Mouse (Mus musculus) left cerebral cortex, postnatal 4 days (tissue): ENCODE data around the gene Hus1b. TPM values are rescaled to one million over a fixed set of nuclear protein-coding genes. Genes with fewer than 3 reads are reported as not detected.

Experiments used
- DNase-seq: peaks from one replicate; pipeline ENCODE4 v3.0.0-alpha.2; 2022
- intact Hi-C: fragments of 180-260 bp; cut with DNase I; formaldehyde crosslinking; loops from one replicate; pipeline ENCODE4 v1.15.1; 2025
- total RNA-seq, 2 experiments: library from RNA; stranded (reverse); gene quantifications; 2 replicates each; pipeline ENCODE4 v1.2.3; 2021

The Hus1b gene
- 1 to 10 TPM; 1.0 to 1.2 TPM for total RNA-seq

GRCm38 (mm10) chr13:30947540-30947939 lies at the start of gene Hus1b:
TSS of gene Hus1b (minus strand) at chr13:30947759.
- intact Hi-C loops = no loop called here
- no peak for DNase-seq

GRCm38 (mm10) chr13:30994249-30994858 lies 46.8 kb upstream of the Hus1b start:
- DNase-seq = no peak
- intact Hi-C loops = no loop called here

GRCm38 (mm10) chr13:30993819-30994218 lies 46.3 kb upstream of the Hus1b start:
- peak; percentile 32 for DNase-seq
- intact Hi-C loops = no loop called here

- intact Hi-C loops = no loop called here
- DNase-seq = no peak
Observed at GRCm38 (mm10) chr13:30990233-30990632, 42.7 kb upstream of the Hus1b start.

GRCm38 (mm10) chr13:30989710-30990109 lies 42.2 kb upstream of the Hus1b start:
- intact Hi-C loops = loop anchor here (5.0 to 10.0 kb wide), 2 partner anchors 633 to 1685 kb away; no protein-coding TSS in a partner anchor
- DNase-seq = no peak

- intact Hi-C loops = loop anchor here (5.0 to 10.0 kb wide), 2 partner anchors 635 to 1687 kb away; no protein-coding TSS in a partner anchor
- DNase-seq = no peak
Observed at GRCm38 (mm10) chr13:30987686-30988085, 40.1 kb upstream of the Hus1b start.

- DNase-seq = peak; percentile 31
- intact Hi-C loops = loop anchor here (5.0 to 10.0 kb wide), 2 partner anchors 635 to 1688 kb away; no protein-coding TSS in a partner anchor
Observed at GRCm38 (mm10) chr13:30986934-30987455, 39.4 kb upstream of the Hus1b start.

- intact Hi-C loops = loop anchor here (5.0 to 10.0 kb wide), 2 partner anchors 636 to 1689 kb away; no protein-coding TSS in a partner anchor
- DNase-seq = peak; percentile 65
Observed at GRCm38 (mm10) chr13:30985598-30986466, 38.3 kb upstream of the Hus1b start.

- intact Hi-C loops = loop anchor here (5.0 to 10.0 kb wide), 2 partner anchors 637 to 1690 kb away; no protein-coding TSS in a partner anchor
- DNase-seq = no peak
Observed at GRCm38 (mm10) chr13:30985275-30985597, 37.7 kb upstream of the Hus1b start.

- intact Hi-C loops = loop anchor here (10.0 kb wide), 1 partner anchor 1693 kb away; no protein-coding TSS in a partner anchor
- peak; percentile 30 for DNase-seq
Observed at GRCm38 (mm10) chr13:30981666-30982065, 34.1 kb upstream of the Hus1b start.

- peak; percentile 67 for DNase-seq
Observed at GRCm38 (mm10) chr13:30978224-30978623, 30.7 kb upstream of the Hus1b start.

GRCm38 (mm10) chr13:30976536-30977084 lies 29.1 kb upstream of the Hus1b start:
- DNase-seq = no peak
- intact Hi-C loops = no loop called here

More at GRCm38 (mm10) chr13:30978224-30978623, 30.7 kb upstream of the Hus1b start:
- intact Hi-C loops = no loop called here

- DNase-seq = no peak
- intact Hi-C loops = no loop called here
Observed at GRCm38 (mm10) chr13:30974247-30974630, 26.7 kb upstream of the Hus1b start.

GRCm38 (mm10) chr13:30973501-30974246 lies 26.1 kb upstream of the Hus1b start, which contains the start of the genes Exoc2 and Gm5447:
TSS of gene Exoc2 (minus strand) at chr13:30974093.
TSS of gene Gm5447 (plus strand) at chr13:30974204.
- intact Hi-C loops = no loop called here
- peak; percentile 79 for DNase-seq

- intact Hi-C loops = no loop called here
- no peak for DNase-seq
Observed at GRCm38 (mm10) chr13:30972102-30972501, 24.5 kb upstream of the Hus1b start.

- intact Hi-C loops = no loop called here
Observed at GRCm38 (mm10) chr13:30971047-30971446, 23.5 kb upstream of the Hus1b start.

GRCm38 (mm10) chr13:30968311-30968710 lies 20.8 kb upstream of the Hus1b start:
- peak; percentile 39 for DNase-seq
- intact Hi-C loops = no loop called here

More at GRCm38 (mm10) chr13:30971047-30971446, 23.5 kb upstream of the Hus1b start:
- no peak for DNase-seq

GRCm38 (mm10) chr13:30966507-30966911 lies 18.9 kb upstream of the Hus1b start:
- DNase-seq = peak; percentile 78
- intact Hi-C loops = no loop called here

GRCm38 (mm10) chr13:30961932-30962331 lies 14.4 kb upstream of the Hus1b start:
- no peak for DNase-seq
- intact Hi-C loops = no loop called here

- intact Hi-C loops = no loop called here
- DNase-seq = no peak
Observed at GRCm38 (mm10) chr13:30960714-30961113, 13.2 kb upstream of the Hus1b start.
